Mouse (Mus musculus) liver, embryonic 16.5 days (tissue): ENCODE results near the gene Slc4a8. TPM values are rescaled to one million over a fixed set of nuclear protein-coding genes. Genes with fewer than 3 reads are reported as not detected.
A peak's percentile ranks its signal among the peaks of the same experiment; 100 is the strongest.

ENCODE experiments used
- ATAC-seq: fragments of 200-750 bp; cut with Nextera tagmentation; 2 replicates; pipeline ENCODE4 v1.8.0; 2017; ENCODE audit warnings: low read depth, mild to moderate bottlenecking, moderate number of reproducible peaks, moderate library complexity
- H3K27ac ChIP-seq: fragments of 300-500 bp; sonication (generic); 2 replicates; pipeline ENCODE4 v1.5.1; 2014; ENCODE audit warnings: mild to moderate bottlenecking, low read length
- H3K27me3 ChIP-seq: fragments of 300-500 bp; sonication (generic); 2 replicates; pipeline ENCODE4 v1.6.1; 2014; ENCODE audit warnings: low read depth, low read length, mixed read lengths; ENCODE audit not compliant: control insufficient read depth, insufficient read depth
- H3K36me3 ChIP-seq: fragments of 300-500 bp; sonication (generic); 2 replicates; pipeline ENCODE4 v1.6.1; 2014; ENCODE audit warnings: mild to moderate bottlenecking; ENCODE audit not compliant: control insufficient read depth, insufficient read depth
- H3K4me1 ChIP-seq: fragments of 300-500 bp; sonication (generic); 2 replicates; pipeline ENCODE4 v1.6.1; 2014; ENCODE audit warnings: low read depth, low read length, mixed read lengths; ENCODE audit not compliant: control insufficient read depth
- H3K4me2 ChIP-seq: fragments of 300-500 bp; sonication (generic); 2 replicates; pipeline ENCODE4 v1.6.1; 2014; ENCODE audit warnings: low read depth, low read length, mixed read lengths
- H3K4me3 ChIP-seq: fragments of 300-500 bp; sonication (generic); 2 replicates; pipeline ENCODE4 v1.5.1; 2014; ENCODE audit warnings: low read depth, mild to moderate bottlenecking, low read length
- H3K9ac ChIP-seq: fragments of 300-500 bp; sonication (generic); 2 replicates; pipeline ENCODE4 v1.6.1; 2014; ENCODE audit warnings: low read depth, low read length
- H3K9me3 ChIP-seq: fragments of 300-500 bp; sonication (generic); replicated peaks from 2 replicates; pipeline ENCODE4 v1.6.1; 2016; ENCODE audit warnings: low read length; ENCODE audit not compliant: control insufficient read depth
- WGBS: fragments of 180-500 bp; shearing (Covaris S2); extraction: QIAGEN DNeasy Blood & Tissue Kit; methylation state at CpG from one replicate; pipeline ENCODE4 v1.1.7; 2014; ENCODE audit not compliant: insufficient replicate concordance; 5-methylcytosine and 5-hydroxymethylcytosine counted together
- polyA plus RNA-seq: library from polyadenylated mRNA; unstranded; fragments of >200 nt; fragmentation: Nextera tagmentation; extraction: Ambion mirVana; gene quantifications from 2 replicates; pipeline ENCODE4 v1.2.1, GENCODE M21; 2015

Gene Slc4a8
- polyA plus RNA-seq = 0.46 and 0.76 TPM in 2 replicates

DNA sequence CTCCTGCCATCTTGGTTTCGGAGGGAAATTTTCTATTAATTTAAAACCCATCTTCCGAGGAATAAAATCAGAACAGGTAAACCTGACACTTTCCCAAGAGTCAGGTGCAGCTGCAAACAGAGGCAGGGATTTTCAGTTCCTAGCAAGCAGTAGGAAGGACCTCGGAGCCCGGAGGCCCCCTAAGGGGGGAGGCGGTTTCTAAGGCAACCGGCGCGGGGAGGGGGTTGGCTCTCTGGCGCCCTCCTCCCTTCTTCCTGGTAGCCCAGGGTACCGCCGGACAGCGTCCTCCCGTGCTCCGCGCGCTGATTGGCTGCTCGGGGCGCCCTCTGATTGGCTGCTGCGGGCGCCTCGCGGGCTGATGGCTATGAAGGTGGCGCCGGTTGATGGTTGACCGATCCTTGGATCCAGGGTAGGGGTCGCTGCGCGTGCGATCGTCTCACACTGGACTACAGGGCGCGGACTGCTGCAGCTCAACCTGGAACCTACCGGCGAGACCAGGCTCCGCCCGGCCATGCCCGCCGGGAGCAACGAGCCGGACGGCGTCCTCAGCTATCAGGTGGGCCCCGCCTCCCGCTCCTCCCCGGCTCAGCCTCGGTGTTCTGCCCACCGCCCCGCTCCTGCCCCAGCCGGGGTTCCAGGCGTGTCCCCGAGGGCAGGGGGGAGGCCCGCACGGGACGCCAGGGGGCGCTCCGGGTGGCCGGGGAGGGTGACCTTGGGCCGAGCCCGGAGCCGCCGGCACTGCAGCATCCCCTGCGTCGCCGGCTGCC, at the start of gene Slc4a8:
TSS of gene Slc4a8 (plus strand) at position 329 of the 767 bp plus-strand sequence.
- Histone ChIP-seq H3K4me2 (peak within 1 kb of the TSS; percentile 81), H3K27me3 (peaks cover 48% of the 10 kb centered on the region), H3K27ac (no peak within 1 kb of the TSS), H3K4me3 (peak within 1 kb of the TSS; percentile 60), H3K36me3 (no peaks in the 10 kb centered on the region), H3K9me3 (no peaks in the 10 kb centered on the region), H3K9ac (no peak within 1 kb of the TSS), H3K4me1 (peaks cover 12% of the 10 kb centered on the region)
- under 1% methylated on average over 54 of the region's 64 CpGs for WGBS
- ATAC-seq = peak; percentile 80

DNA sequence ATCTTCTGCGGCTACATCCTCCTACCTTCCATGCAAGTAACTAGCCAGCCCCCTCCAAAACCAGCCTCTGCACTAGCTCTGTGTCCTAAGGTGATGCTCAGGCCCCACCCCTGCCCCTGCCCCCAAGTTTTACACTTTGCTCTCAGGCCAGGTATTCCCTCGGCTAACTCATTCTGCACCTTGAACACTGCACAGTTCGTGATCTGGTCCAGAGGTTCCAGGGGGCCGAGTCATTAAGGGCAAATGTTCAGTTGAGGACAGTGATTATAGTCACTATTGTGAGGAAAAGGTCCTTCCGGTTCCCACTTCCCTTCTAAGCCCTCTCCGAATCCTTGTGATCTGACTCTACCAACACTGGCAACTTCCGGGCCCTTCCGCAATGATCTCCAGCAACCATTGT, 47.1 kb upstream of the Slc4a8 start:
- H3K4me1 ChIP-seq = no peaks in the 10 kb centered on the region
- ATAC-seq = no peak
- no peak overlapping the region for H3K27ac ChIP-seq
- H3K9me3 ChIP-seq = no peaks in the 10 kb centered on the region
- H3K9ac ChIP-seq = no peak overlapping the region
- no peak overlapping the region for H3K4me2 ChIP-seq
- H3K36me3 ChIP-seq = no peaks in the 10 kb centered on the region
- H3K27me3 ChIP-seq = no peaks in the 10 kb centered on the region
- WGBS = 68% methylated on average over 8 of the region's 8 CpGs
- no peak overlapping the region for H3K4me3 ChIP-seq

DNA sequence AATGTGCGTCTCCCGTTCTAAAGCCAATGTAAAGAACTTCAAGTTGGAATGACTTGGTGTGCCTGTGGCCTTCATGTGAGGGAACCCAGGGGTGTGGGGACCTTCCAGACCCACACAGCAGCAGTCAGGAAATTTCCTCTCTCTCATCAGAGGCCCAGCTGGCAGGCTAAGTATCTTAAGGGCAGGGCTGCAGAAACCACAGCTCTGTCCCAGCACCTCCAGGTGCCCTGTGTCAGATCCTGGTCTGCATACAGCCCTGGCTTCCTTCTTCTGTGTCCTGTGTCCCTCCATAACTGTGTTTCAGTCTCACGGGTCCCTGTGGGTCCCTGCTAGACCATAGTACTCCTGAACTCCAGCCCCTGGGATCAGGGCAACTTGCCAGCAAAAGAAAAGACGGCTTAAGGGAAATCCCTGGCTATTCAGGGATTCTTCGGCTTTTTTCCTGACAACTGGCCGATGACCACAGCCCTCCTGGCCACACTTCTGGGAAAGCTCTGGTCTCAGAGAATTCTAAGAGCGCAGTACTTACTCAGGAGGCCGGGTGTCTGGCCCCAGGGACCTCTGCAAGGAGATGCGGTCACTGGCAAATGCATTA, 46.1 kb upstream of the Slc4a8 start:
- Histone ChIP-seq H3K27me3 (no peaks in the 10 kb centered on the region), H3K27ac (no peak overlapping the region), H3K36me3 (no peaks in the 10 kb centered on the region), H3K9ac (no peak overlapping the region), H3K4me3 (no peak overlapping the region), H3K4me1 (no peaks in the 10 kb centered on the region), H3K4me2 (no peak overlapping the region), H3K9me3 (no peaks in the 10 kb centered on the region)
- 71% methylated on average over 9 of the region's 9 CpGs for WGBS
- no peak for ATAC-seq

DNA sequence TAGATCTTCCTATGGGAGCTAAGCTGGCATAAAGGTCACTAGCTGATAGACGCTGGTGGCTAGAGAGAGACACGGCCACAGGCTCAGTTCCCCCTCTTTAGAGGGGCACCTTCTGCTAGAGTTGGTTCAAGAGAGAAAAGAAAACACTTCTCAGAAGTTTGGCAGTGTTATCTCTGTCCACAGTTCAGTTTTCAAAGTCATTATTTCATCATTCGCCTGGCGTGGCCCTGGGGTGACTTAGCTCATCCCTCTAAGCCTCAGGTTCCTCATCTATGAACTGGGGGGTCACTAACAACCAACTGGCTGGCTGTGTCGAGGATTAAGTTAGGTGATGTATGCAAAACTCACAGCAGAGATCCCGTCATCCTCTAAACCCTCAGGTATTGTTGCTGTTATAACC, 43.6 kb upstream of the Slc4a8 start:
- no peaks in the 10 kb centered on the region for H3K4me1 ChIP-seq
- H3K4me3 ChIP-seq = no peak overlapping the region
- WGBS = 34% methylated on average over 6 of the region's 6 CpGs
- H3K27me3 ChIP-seq = no peaks in the 10 kb centered on the region; the same call in 1 of the 2 replicates
- no peaks in the 10 kb centered on the region for H3K36me3 ChIP-seq
- no peak overlapping the region for H3K4me2 ChIP-seq
- no peak for ATAC-seq
- H3K9me3 ChIP-seq = no peaks in the 10 kb centered on the region
- no peak overlapping the region for H3K27ac ChIP-seq
- H3K9ac ChIP-seq = no peak overlapping the region

DNA sequence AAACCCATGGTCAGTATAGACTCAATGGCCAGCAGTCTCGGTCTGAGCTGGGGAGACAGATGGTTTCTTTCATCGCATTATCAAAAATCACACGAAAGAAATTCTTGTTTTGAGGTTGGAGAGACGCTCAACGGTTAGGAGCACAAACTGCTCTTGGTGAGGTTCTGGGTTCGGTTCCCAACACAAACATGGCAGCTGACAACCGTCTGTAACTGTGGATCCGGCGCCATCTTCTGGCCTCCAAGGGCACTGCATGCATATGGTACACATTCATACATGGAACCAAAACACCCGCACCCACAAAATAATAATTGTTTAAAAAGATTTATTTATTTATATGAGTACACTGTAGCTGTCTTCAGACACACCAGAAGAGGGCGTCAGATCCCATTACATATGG, 43.0 kb upstream of the Slc4a8 start:
- no peak overlapping the region for H3K4me3 ChIP-seq
- ATAC-seq = no peak
- no peaks in the 10 kb centered on the region for H3K9me3 ChIP-seq
- 74% methylated on average over 11 of the region's 11 CpGs for WGBS
- H3K9ac ChIP-seq = no peak overlapping the region
- H3K4me1 ChIP-seq = no peaks in the 10 kb centered on the region
- H3K36me3 ChIP-seq = no peaks in the 10 kb centered on the region
- no peak overlapping the region for H3K4me2 ChIP-seq
- H3K27me3 ChIP-seq = no peaks in the 10 kb centered on the region; the same call in none of the 2 replicates
- H3K27ac ChIP-seq = no peak overlapping the region

DNA sequence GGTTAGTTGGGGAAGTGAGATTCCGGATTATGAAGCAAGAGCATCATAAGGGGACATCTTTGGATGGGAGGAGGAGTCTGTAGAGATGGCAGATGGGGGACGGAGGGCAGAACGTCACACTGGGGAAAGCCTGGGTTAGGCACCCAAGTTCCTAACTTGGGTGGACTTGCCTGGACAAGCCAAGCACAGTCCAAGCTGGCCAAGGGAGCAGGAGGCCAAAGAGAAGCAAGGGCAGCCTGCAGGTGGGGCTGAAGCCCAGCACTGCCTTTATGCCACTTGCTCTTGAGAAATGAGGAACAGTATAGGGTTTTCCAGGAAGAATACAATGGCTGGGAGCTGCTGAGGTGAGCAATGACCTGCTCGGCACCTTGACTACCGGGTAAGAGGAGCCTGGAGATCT, 42.3 kb upstream of the Slc4a8 start:
- Histone ChIP-seq H3K4me2 (no peak overlapping the region), H3K9me3 (no peaks in the 10 kb centered on the region), H3K9ac (no peak overlapping the region), H3K27ac (no peak overlapping the region), H3K4me1 (no peaks in the 10 kb centered on the region), H3K27me3 (no peaks in the 10 kb centered on the region; the same call in none of the 2 replicates), H3K36me3 (no peaks in the 10 kb centered on the region), H3K4me3 (no peak overlapping the region)
- ATAC-seq = no peak
- WGBS = 84% methylated on average over 5 of the region's 5 CpGs

DNA sequence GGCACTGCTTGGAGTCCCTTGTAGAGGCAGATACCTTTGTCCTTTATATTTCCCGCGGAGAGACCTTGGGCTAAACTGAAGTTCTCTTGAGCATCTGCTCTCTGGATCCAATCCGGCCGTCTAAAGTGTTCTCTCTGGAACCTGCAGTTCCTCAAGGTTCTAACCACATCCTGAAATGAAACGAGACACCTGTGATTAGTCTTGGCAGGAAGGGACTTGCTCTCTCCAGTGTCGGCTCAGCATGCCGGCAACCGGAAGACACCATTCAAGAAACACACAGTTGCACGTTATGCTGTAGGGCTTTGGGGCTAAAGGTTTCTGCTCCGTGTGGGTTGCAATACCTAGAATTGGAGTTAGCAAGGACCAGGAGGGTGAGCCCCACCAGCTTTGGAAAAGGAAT, 41.5 kb upstream of the Slc4a8 start:
- no peak overlapping the region for H3K4me2 ChIP-seq
- no peaks in the 10 kb centered on the region for H3K4me1 ChIP-seq
- H3K9ac ChIP-seq = no peak overlapping the region
- H3K36me3 ChIP-seq = no peaks in the 10 kb centered on the region
- no peak overlapping the region for H3K27ac ChIP-seq
- no peaks in the 10 kb centered on the region; the same call in none of the 2 replicates for H3K27me3 ChIP-seq
- WGBS = 70% methylated on average over 10 of the region's 10 CpGs
- H3K9me3 ChIP-seq = no peaks in the 10 kb centered on the region
- H3K4me3 ChIP-seq = no peak overlapping the region
- no peak for ATAC-seq

DNA sequence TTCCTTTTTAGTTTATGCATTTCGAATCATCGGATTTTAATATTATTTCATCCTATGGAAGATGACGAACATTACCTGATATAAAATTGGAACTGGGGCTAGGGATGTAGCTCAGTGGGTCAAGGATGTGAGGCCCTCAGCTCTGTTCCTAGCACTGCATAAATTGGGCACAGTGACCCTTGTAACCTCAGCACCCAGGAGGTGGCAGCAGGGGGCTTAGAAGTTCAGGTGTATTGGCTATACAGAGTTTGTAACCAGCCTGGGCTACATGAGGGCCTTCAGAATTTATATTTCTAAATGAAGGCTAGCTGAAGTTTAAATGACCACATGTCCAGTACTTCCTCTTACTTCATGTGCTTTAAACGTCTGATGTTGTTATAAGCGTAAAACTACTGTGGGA, 40.1 kb upstream of the Slc4a8 start:
- no peak for ATAC-seq
- 74% methylated on average over 5 of the region's 5 CpGs for WGBS
- H3K4me2 ChIP-seq = no peak overlapping the region
- H3K4me3 ChIP-seq = no peak overlapping the region
- H3K36me3 ChIP-seq = no peaks in the 10 kb centered on the region
- H3K4me1 ChIP-seq = no peaks in the 10 kb centered on the region
- no peak overlapping the region for H3K9ac ChIP-seq
- no peaks in the 10 kb centered on the region for H3K9me3 ChIP-seq
- no peaks in the 10 kb centered on the region; the same call in none of the 2 replicates for H3K27me3 ChIP-seq
- no peak overlapping the region for H3K27ac ChIP-seq

DNA sequence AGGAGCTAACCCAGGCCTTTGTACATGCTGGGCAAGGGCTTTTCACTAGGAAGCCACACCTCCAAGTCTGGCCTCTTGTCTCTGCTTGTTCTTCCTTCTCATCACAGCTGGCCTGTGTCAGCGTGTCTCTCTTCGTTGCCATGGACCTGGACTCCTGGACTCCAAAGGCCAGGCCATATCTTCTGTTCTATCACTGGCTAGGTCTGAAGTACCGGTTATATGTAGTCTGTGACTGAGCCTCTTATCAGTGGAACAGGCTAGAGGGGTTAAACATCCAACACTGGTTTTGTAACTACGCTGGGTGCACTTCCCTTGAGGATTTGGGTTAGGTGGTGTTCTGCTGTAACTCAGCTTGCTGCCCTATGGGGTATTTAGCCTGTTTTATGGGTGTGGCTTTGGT, 39.5 kb upstream of the Slc4a8 start:
- Histone ChIP-seq H3K36me3 (no peaks in the 10 kb centered on the region), H3K4me2 (no peak overlapping the region), H3K4me1 (no peaks in the 10 kb centered on the region), H3K27ac (no peak overlapping the region), H3K9ac (no peak overlapping the region), H3K4me3 (no peak overlapping the region), H3K9me3 (no peaks in the 10 kb centered on the region), H3K27me3 (peaks cover 3% of the 10 kb centered on the region)
- WGBS = 20% methylated on average over 4 of the region's 4 CpGs
- ATAC-seq = no peak
